ENCODE assay signal across 8 mouse cellular contexts in genomic region chr16:56885824-56886615, GRCm38 (mm10). TPM values are rescaled to one million over a fixed set of nuclear protein-coding genes. Genes with fewer than 3 reads are reported as not detected.
DNase-seq lines count a peak whose midpoint lies in the region.

Tmem45a (minus strand) TSS chr16:56886166.

- peak; percentile 67 for DNase-seq in adrenal gland, adult 8-10 months
- peak; percentile 89 for DNase-seq in embryo, embryonic 10 days (ENCODE audit: low spot score)
- peak; percentile 92 for DNase-seq in gastrocnemius, postnatal 14 days
- peak; percentile 49 for DNase-seq in hindlimb bud, embryonic 11.5 days (ENCODE audit: extremely low spot score, low read depth, low spot score)
- peak; percentile 55 for DNase-seq in left cerebral cortex, adult 11 months (ENCODE audit: low spot score)
- peak; percentile 85 for DNase-seq in lung, postnatal 14 days
- peak; percentile 92 to 93 for DNase-seq in right cerebral cortex, postnatal 10 days (ENCODE audit: low spot score in 2 of 2)
- DNase-seq in MN1 (ENCODE audit: low spot score): no peak

- intact Hi-C loops in gastrocnemius, postnatal 14 days (cut with DNase I; ENCODE audit: low total_unique reads): no loop called here

RNA-seq across cellular contexts. Expression of gene Tmem45a, which starts in this region (rescaled TPM):
- total RNA-seq in adrenal gland, adult 8-10 months (2022): 1 to 10 TPM; 4.8 to 9.5 (median 6.4) TPM
- total RNA-seq in gastrocnemius, postnatal 14 days (2021): 1 to 10 TPM; 7.6 to 9.2 TPM
